Mouse (Mus musculus) neural tube, embryonic 14.5 days (tissue): ENCODE data around the gene Bcas3. TPM values are rescaled to one million over a fixed set of nuclear protein-coding genes. Genes with fewer than 3 reads are reported as not detected.

Source experiments
- ATAC-seq: fragments of 200-750 bp; cut with Nextera tagmentation; 2 replicates; pipeline ENCODE4 v1.8.0; 2017; ENCODE audit warnings: low read depth, mild to moderate bottlenecking, moderate TSS enrichment, moderate library complexity
- H3K27ac ChIP-seq: fragments of 300-500 bp; sonication (generic); 2 replicates; pipeline ENCODE4 v1.5.1; 2014; ENCODE audit warnings: low read depth, mild to moderate bottlenecking, control low read depth, low read length, moderate library complexity, mixed read lengths
- H3K27me3 ChIP-seq: fragments of 300-500 bp; sonication (generic); 2 replicates; pipeline ENCODE4 v1.6.1; 2014; ENCODE audit warnings: low read length; ENCODE audit not compliant: control insufficient read depth, insufficient read depth
- H3K36me3 ChIP-seq: fragments of 300-500 bp; sonication (generic); 2 replicates; pipeline ENCODE4 v1.6.1; 2014; ENCODE audit warnings: low read length, mixed read lengths; ENCODE audit not compliant: control insufficient read depth, insufficient read depth
- H3K4me1 ChIP-seq: fragments of 300-500 bp; sonication (generic); 2 replicates; pipeline ENCODE4 v1.6.1; 2014; ENCODE audit warnings: low read length; ENCODE audit not compliant: control insufficient read depth, insufficient read depth
- H3K4me2 ChIP-seq: fragments of 300-500 bp; sonication (generic); 2 replicates; pipeline ENCODE4 v1.6.1; 2014; ENCODE audit warnings: mild to moderate bottlenecking, low read depth, low read length, control low read depth
- H3K4me3 ChIP-seq: fragments of 300-500 bp; sonication (generic); 2 replicates; pipeline ENCODE4 v1.5.1; 2014; ENCODE audit warnings: low read depth, low read length, control low read depth, mixed read lengths
- H3K9ac ChIP-seq: fragments of 300-500 bp; sonication (generic); replicated peaks from 2 replicates; pipeline ENCODE4 v1.6.1; 2014; ENCODE audit warnings: low read depth, mild to moderate bottlenecking, control low read depth, low read length, mixed read lengths
- H3K9me3 ChIP-seq: fragments of 300-500 bp; sonication (generic); 2 replicates; pipeline ENCODE4 v1.6.1; 2016; ENCODE audit warnings: low read length; ENCODE audit not compliant: control insufficient read depth
- WGBS: fragments of 180-500 bp; shearing (Covaris S2); extraction: QIAGEN DNeasy Blood & Tissue Kit; methylation state at CpG from one replicate; pipeline ENCODE4 v1.1.7; 2014; 5-methylcytosine and 5-hydroxymethylcytosine counted together
- polyA plus RNA-seq: library from polyadenylated mRNA; unstranded; fragments of >200 nt; fragmentation: Nextera tagmentation; extraction: Ambion mirVana; gene quantifications from 2 replicates; pipeline ENCODE4 v1.2.1, GENCODE M21; 2014

Bcas3 gene
- polyA plus RNA-seq, 1 experiment from 2014 or later: 30.9 TPM

GRCm38 (mm10) chr11:85667176-85667575, 314.2 kb downstream of the Bcas3 start:
- no peaks in the 10 kb centered on the region for H3K36me3 ChIP-seq
- H3K27ac ChIP-seq: no peak overlapping the region
- H3K4me1 ChIP-seq: no peaks in the 10 kb centered on the region; the same call in 1 of the 2 replicates
- no peak overlapping the region for H3K4me2 ChIP-seq
- no peak for ATAC-seq
- H3K9me3 ChIP-seq: no peaks in the 10 kb centered on the region
- WGBS: 61% methylated on average over 7 of the region's 7 CpGs
- H3K9ac ChIP-seq: no peak overlapping the region
- H3K27me3 ChIP-seq: no peaks in the 10 kb centered on the region
- no peak overlapping the region for H3K4me3 ChIP-seq

DNA sequence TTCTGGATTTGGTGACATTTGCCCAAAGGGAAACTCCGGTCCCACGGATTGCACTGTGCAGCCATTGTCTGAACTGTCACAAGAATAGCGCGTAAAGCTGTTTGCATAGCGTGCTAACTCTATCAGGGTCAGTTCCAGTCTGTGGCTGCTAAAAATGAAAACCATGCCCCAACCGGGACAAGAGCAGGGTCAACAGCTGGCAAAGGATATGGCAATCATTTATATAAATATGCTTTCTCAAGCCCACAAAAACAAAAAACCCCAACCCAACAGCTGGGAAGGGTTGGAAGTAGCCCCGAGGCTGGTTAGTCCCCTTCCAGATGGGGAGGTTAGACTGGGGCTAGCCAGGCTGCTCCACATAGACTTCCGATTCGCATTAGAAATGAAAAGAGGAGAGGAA, 314.8 kb downstream of the Bcas3 start:
- no peaks in the 10 kb centered on the region for H3K36me3 ChIP-seq
- WGBS: 39% methylated on average over 9 of the region's 9 CpGs
- no peak overlapping the region for H3K27ac ChIP-seq
- H3K27me3 ChIP-seq: no peaks in the 10 kb centered on the region
- no peak for ATAC-seq
- H3K4me2 ChIP-seq: no peak overlapping the region
- H3K9me3 ChIP-seq: no peaks in the 10 kb centered on the region
- H3K9ac ChIP-seq: no peak overlapping the region
- no peaks in the 10 kb centered on the region; the same call in 1 of the 2 replicates for H3K4me1 ChIP-seq
- H3K4me3 ChIP-seq: no peak overlapping the region

GRCm38 (mm10) chr11:85672881-85673475, 320.0 kb downstream of the Bcas3 start:
- 81% methylated on average over 10 of the region's 10 CpGs for WGBS
- Histone ChIP-seq H3K9me3 (no peaks in the 10 kb centered on the region), H3K4me3 (no peak overlapping the region), H3K27me3 (no peaks in the 10 kb centered on the region), H3K27ac (no peak overlapping the region), H3K4me2 (no peak overlapping the region), H3K4me1 (peaks cover 3% of the 10 kb centered on the region; the same call in 1 of the 2 replicates), H3K9ac (no peak overlapping the region), H3K36me3 (no peaks in the 10 kb centered on the region)
- ATAC-seq: no peak

- H3K4me2 ChIP-seq: no peak overlapping the region
- H3K27ac ChIP-seq: no peak overlapping the region
- H3K36me3 ChIP-seq: no peaks in the 10 kb centered on the region
- H3K4me3 ChIP-seq: no peak overlapping the region
- H3K9ac ChIP-seq: no peak overlapping the region
- no peaks in the 10 kb centered on the region for H3K9me3 ChIP-seq
- no peaks in the 10 kb centered on the region for H3K27me3 ChIP-seq
- 0 out of 2 replicates have a peak, but pooled peaks cover 3% of the 10 kb centered on the region for H3K4me1 ChIP-seq
- ATAC-seq: no peak
- WGBS: 25% methylated on average over 4 of the region's 4 CpGs
Measured at GRCm38 (mm10) chr11:85675244-85675643, 322.3 kb downstream of the Bcas3 start.

DNA sequence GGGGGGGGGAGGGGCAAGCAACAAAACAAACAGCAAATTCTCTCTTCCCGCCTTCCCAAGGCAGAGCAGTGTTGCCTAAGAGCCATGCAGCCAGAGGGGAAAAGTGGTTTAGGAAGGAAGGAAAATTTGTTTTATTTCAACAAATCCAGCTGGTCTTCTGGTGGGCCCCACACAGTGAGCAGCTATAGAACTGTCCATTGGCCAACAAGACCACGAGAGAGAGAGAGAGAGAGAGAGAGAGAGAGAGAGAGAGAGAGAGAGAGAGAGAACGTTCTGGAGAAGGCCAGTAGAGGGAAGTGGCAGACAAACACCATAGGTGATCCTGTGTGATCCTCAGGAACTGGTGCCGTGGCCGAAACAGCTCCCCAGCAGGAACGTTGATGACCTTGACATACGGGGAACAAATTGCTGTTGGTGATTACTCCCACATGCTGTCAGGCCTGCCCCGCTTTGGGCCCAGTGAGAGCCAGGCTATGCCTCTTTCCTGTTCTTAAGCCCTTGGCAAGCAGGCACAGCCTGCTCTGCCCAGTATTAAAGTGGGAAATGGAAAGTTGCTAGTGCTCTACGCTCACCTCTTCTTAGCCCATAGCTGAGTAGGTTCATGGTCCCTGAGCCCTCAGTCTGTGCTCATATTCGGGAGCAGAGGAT, 323.5 kb downstream of the Bcas3 start:
- H3K4me2 ChIP-seq: no peak overlapping the region
- no peaks in the 10 kb centered on the region for H3K27me3 ChIP-seq
- H3K36me3 ChIP-seq: no peaks in the 10 kb centered on the region
- ATAC-seq: no peak
- no peak overlapping the region for H3K9ac ChIP-seq
- no peak overlapping the region for H3K4me3 ChIP-seq
- no peak overlapping the region for H3K27ac ChIP-seq
- no peaks in the 10 kb centered on the region for H3K9me3 ChIP-seq
- WGBS: 59% methylated on average over 10 of the region's 10 CpGs
- 0 out of 2 replicates have a peak, but pooled peaks cover 3% of the 10 kb centered on the region for H3K4me1 ChIP-seq

GRCm38 (mm10) chr11:85678666-85679065, 325.7 kb downstream of the Bcas3 start:
- H3K27me3 ChIP-seq: no peaks in the 10 kb centered on the region
- no peak overlapping the region for H3K4me2 ChIP-seq
- no peaks in the 10 kb centered on the region for H3K36me3 ChIP-seq
- WGBS: 26% methylated on average over 5 of the region's 5 CpGs
- H3K9me3 ChIP-seq: no peaks in the 10 kb centered on the region
- no peak overlapping the region for H3K9ac ChIP-seq
- ATAC-seq: no peak
- H3K4me1 ChIP-seq: 0 out of 2 replicates have a peak, but pooled peaks cover 3% of the 10 kb centered on the region
- no peak overlapping the region for H3K4me3 ChIP-seq
- H3K27ac ChIP-seq: no peak overlapping the region

DNA sequence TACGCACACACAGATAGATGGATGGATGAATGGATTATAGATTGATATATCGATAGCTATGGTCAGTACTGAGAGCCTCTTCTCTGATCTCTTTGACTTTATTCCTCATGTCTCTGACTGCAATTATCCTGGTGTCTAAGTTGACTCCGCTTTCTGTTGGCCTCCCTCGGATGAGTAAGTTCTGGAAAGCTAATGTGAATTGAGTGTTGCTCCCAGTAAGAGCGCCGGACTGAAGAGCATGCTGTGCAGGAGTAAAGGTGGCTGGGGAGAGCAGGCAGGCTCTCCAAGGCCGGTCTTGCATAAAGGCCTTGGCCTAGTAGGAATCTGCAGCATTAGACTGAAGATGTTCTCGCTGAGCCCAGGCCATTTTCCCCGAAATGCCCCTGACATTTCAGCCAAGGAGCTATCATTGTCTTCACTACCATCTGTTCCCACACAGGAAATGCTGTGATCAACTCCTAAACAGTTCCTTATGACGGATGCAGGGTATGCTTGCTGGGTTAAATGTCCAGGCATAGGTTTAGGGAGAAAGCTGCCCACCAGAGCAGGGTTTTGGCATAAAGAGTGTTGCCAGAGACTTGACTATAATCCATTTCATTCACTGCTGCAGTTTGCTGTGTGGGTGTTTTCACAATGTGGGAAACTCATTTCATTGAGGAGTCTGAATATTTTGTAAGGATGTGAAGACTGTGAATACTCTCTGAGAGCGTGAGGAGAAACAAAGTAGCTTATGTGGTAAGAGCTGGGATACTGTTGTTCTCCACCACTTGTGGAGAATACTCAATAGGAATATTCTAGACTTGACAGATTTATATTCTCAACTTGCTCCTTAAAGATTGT, 328.8 kb downstream of the Bcas3 start:
- WGBS: 82% methylated on average over 11 of the region's 11 CpGs
- H3K27ac ChIP-seq: no peak overlapping the region
- H3K9me3 ChIP-seq: no peaks in the 10 kb centered on the region
- no peak overlapping the region for H3K4me3 ChIP-seq
- H3K27me3 ChIP-seq: no peaks in the 10 kb centered on the region
- ATAC-seq: no peak
- no peaks in the 10 kb centered on the region for H3K36me3 ChIP-seq
- H3K4me2 ChIP-seq: no peak overlapping the region
- H3K4me1 ChIP-seq: no peaks in the 10 kb centered on the region
- H3K9ac ChIP-seq: no peak overlapping the region

- ATAC-seq: no peak
- 91% methylated on average over 2 of the region's 2 CpGs for WGBS
Measured at GRCm38 (mm10) chr11:85684981-85685380, 332.0 kb downstream of the Bcas3 start.

More at GRCm38 (mm10) chr11:85684981-85685380, 332.0 kb downstream of the Bcas3 start:
- Histone ChIP-seq H3K27me3 (no peaks in the 10 kb centered on the region), H3K4me1 (no peaks in the 10 kb centered on the region), H3K4me3 (no peak overlapping the region), H3K9me3 (no peaks in the 10 kb centered on the region), H3K36me3 (no peaks in the 10 kb centered on the region), H3K27ac (no peak overlapping the region), H3K9ac (no peak overlapping the region), H3K4me2 (no peak overlapping the region)
